Mouse (Mus musculus) small intestine, adult 2 months (tissue): Measurements from ENCODE around the gene Tnpo1.

ENCODE experiments used
- CTCF ChIP-seq: fragments of 200-500 bp; IDR thresholded peaks from 2 replicates; pipeline ENCODE4 v1.5.1; 2012; ENCODE audit warnings: low read depth, mild to moderate bottlenecking, control low read depth, inconsistent platforms, low read length, moderate library complexity, mixed read lengths; ENCODE audit not compliant: insufficient replicate concordance, insufficient read length; ENCODE audit errors: extremely low read depth
- POLR2A ChIP-seq: fragments of 200-500 bp; IDR thresholded peaks from 2 replicates; pipeline ENCODE4 v1.6.1; 2012; ENCODE audit warnings: low read depth, mild to moderate bottlenecking, control low read depth, inconsistent platforms, low read length, moderate library complexity

DNA sequence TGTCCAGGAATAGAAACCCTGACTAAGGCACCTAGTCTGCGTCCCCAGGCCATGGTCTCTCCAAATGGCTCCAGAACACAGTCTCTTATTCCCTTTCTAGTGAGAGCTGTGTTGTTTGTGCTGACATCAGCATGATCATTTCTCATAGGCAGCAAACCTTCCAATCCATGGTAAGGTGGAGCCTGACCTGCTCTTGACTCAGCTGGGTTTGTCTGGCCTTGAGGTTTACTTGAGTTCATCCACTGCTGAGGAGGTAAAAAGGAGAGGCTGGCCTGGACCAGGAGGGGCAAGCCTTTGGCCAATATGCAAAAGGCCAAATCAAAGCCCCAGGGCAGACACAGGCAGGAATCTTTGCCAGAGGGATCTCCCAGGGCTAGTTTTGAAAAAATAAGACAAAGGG is 37.4 kb upstream of the Tnpo1 start:
- no peak for TF ChIP-seq CTCF
- no peak for TF ChIP-seq POLR2A
